Mouse (Mus musculus) testis, postnatal 10 days (tissue): ENCODE results near the gene Gbx1.
"Not testable (repeated sequence)": the region's sequence is repeated elsewhere in the genome, so short reads cannot be mapped to it uniquely, and the experiment has no call there.

Experiments
- DNase-seq: peaks from one replicate; pipeline ENCODE4 v3.0.0; 2021; ENCODE audit warnings: low spot score

Gbx1 gene

GRCm38 (mm10) chr5:24526889-24527230, at the start of gene Gbx1:
TSS of gene Gbx1 (minus strand) at chr5:24527202.
- DNase-seq: peak; percentile 63

- peak; percentile 64 for DNase-seq
These were observed 49.8 kb upstream of the Gbx1 start for GRCm38 (mm10) chr5:24576801-24577182.

GRCm38 (mm10) chr5:24575948-24576347, 48.9 kb upstream of the Gbx1 start:
- no peak for DNase-seq

- no peak for DNase-seq
These were observed 29.7 kb upstream of the Gbx1 start, which contains the start of gene 4931409K22Rik for GRCm38 (mm10) chr5:24556709-24557108. TSS of gene 4931409K22Rik (minus strand) at chr5:24556809.

- not testable (repeated sequence) for DNase-seq
These were observed 28.3 kb upstream of the Gbx1 start for GRCm38 (mm10) chr5:24555335-24555734.

GRCm38 (mm10) chr5:24553621-24554244, 26.7 kb upstream of the Gbx1 start:
- DNase-seq: no peak

GRCm38 (mm10) chr5:24551317-24551688, 24.3 kb upstream of the Gbx1 start:
- no peak for DNase-seq

GRCm38 (mm10) chr5:24550598-24551316, 23.8 kb upstream of the Gbx1 start:
- peak; percentile 79 for DNase-seq

GRCm38 (mm10) chr5:24542643-24543042, 15.6 kb upstream of the Gbx1 start:
- no peak for DNase-seq

GRCm38 (mm10) chr5:24541144-24541569, 14.2 kb upstream of the Gbx1 start:
- no peak for DNase-seq

- peak; percentile 82 for DNase-seq
These were observed 13.6 kb upstream of the Gbx1 start, which contains the start of gene Asb10 for GRCm38 (mm10) chr5:24540387-24541143. TSS of gene Asb10 (minus strand) at chr5:24540978.

- DNase-seq: no peak
These were observed 12.7 kb upstream of the Gbx1 start for GRCm38 (mm10) chr5:24539571-24540296.

GRCm38 (mm10) chr5:24537618-24538017, 10.6 kb upstream of the Gbx1 start:
- DNase-seq: no peak

- no peak for DNase-seq
These were observed 9.5 kb upstream of the Gbx1 start for GRCm38 (mm10) chr5:24536511-24536910.

GRCm38 (mm10) chr5:24535731-24536130, 8.7 kb upstream of the Gbx1 start:
- no peak for DNase-seq

- DNase-seq: no peak
These were observed 7.3 kb upstream of the Gbx1 start for GRCm38 (mm10) chr5:24534292-24534691.

GRCm38 (mm10) chr5:24533391-24533790, 6.4 kb upstream of the Gbx1 start:
- DNase-seq: no peak

- DNase-seq: peak; percentile 96
These were observed 3.2 kb upstream of the Gbx1 start for GRCm38 (mm10) chr5:24530042-24530689.

- DNase-seq: no peak
These were observed 778 bp upstream of the Gbx1 start for GRCm38 (mm10) chr5:24527780-24528179.

GRCm38 (mm10) chr5:24526190-24526888, 663 bp downstream of the Gbx1 start:
- no peak for DNase-seq
